Mouse (Mus musculus) heart, embryonic 11.5 days (tissue): Measurements from ENCODE around the gene Emp2. TPM values are rescaled to one million over a fixed set of nuclear protein-coding genes. Genes with fewer than 3 reads are reported as not detected.

Experiments
- ATAC-seq: fragments of 200-750 bp; cut with Nextera tagmentation; replicated peaks from 2 replicates; pipeline ENCODE4 v1.8.0; 2017; ENCODE audit warnings: moderate library complexity; ENCODE audit not compliant: insufficient number of reproducible peaks, low FRiP score, low TSS enrichment
- H3K27ac ChIP-seq: fragments of 300-500 bp; sonication (generic); 2 replicates; pipeline ENCODE4 v1.5.1; 2014; ENCODE audit warnings: mild to moderate bottlenecking, low read depth, low read length
- H3K27me3 ChIP-seq: fragments of 300-500 bp; sonication (generic); 2 replicates; pipeline ENCODE4 v1.6.1; 2014; ENCODE audit warnings: mild to moderate bottlenecking, low read length, mixed read lengths; ENCODE audit not compliant: control insufficient read depth, insufficient read depth
- H3K36me3 ChIP-seq: fragments of 300-500 bp; sonication (generic); 2 replicates; pipeline ENCODE4 v1.6.1; 2014; ENCODE audit warnings: mild to moderate bottlenecking, low read length, moderate library complexity, mixed read lengths; ENCODE audit not compliant: control insufficient read depth, insufficient read depth
- H3K4me1 ChIP-seq: fragments of 300-500 bp; sonication (generic); 2 replicates; pipeline ENCODE4 v1.6.1; 2014; ENCODE audit warnings: low read length; ENCODE audit not compliant: control insufficient read depth, insufficient read depth
- H3K4me2 ChIP-seq: fragments of 300-500 bp; sonication (generic); 2 replicates; pipeline ENCODE4 v1.6.1; 2014; ENCODE audit warnings: mild to moderate bottlenecking, moderate library complexity
- H3K4me3 ChIP-seq: fragments of 300-500 bp; sonication (generic); 2 replicates; pipeline ENCODE4 v1.5.1; 2014; ENCODE audit warnings: low read depth, low read length
- H3K9ac ChIP-seq: fragments of 300-500 bp; sonication (generic); 2 replicates; pipeline ENCODE4 v1.6.1; 2014; ENCODE audit warnings: mild to moderate bottlenecking, low read depth, low read length, moderate library complexity
- H3K9me3 ChIP-seq: fragments of 300-500 bp; sonication (generic); replicated peaks from 2 replicates; pipeline ENCODE4 v1.6.1; 2016; ENCODE audit warnings: low read length; ENCODE audit not compliant: control insufficient read depth
- WGBS: fragments of 180-500 bp; shearing (Covaris S2); extraction: QIAGEN DNeasy Blood & Tissue Kit; methylation state at CpG from one replicate; pipeline ENCODE4 v1.1.7; 2014; ENCODE audit not compliant: insufficient replicate concordance; 5-methylcytosine and 5-hydroxymethylcytosine counted together
- polyA plus RNA-seq: library from polyadenylated mRNA; unstranded; fragments of >200 nt; fragmentation: Nextera tagmentation; extraction: Ambion mirVana; gene quantifications from 2 replicates; pipeline ENCODE4 v1.2.1, GENCODE M21; 2014

Gene Emp2
- 21.9 and 24.7 TPM in 2 replicates for polyA plus RNA-seq

- Histone ChIP-seq H3K27ac (peak within 1 kb of the TSS; percentile 4; the same call in 1 of the 2 replicates), H3K9ac (peak within 1 kb of the TSS; percentile 75)
- WGBS, result 0% methylated on average over 35 of the region's 40 CpGs
These were observed at the start of gene Emp2 for GRCm38 (mm10) chr16:10313646-10314088. Emp2 (minus strand) TSS chr16:10313968.

GRCm38 (mm10) chr16:10363061-10363460 is 49.3 kb upstream of the Emp2 start:
- Histone ChIP-seq H3K4me2 (no peak overlapping the region), H3K27me3 (no peaks in the 10 kb centered on the region), H3K36me3 (no peaks in the 10 kb centered on the region), H3K9me3 (no peaks in the 10 kb centered on the region), H3K4me1 (peaks cover under 1% of the 10 kb centered on the region; the same call in 1 of the 2 replicates), H3K27ac (no peak overlapping the region), H3K4me3 (no peak overlapping the region), H3K9ac (no peak overlapping the region)
- 67% methylated on average over 1 of the region's 1 CpGs for WGBS
- ATAC-seq, result no peak

More at GRCm38 (mm10) chr16:10313646-10314088, at the start of gene Emp2:
- H3K4me3 ChIP-seq, result peak within 1 kb of the TSS; percentile 65
- peaks cover 17% of the 10 kb centered on the region for H3K4me1 ChIP-seq
- peak within 1 kb of the TSS; percentile 75 for H3K4me2 ChIP-seq
- no peaks in the 10 kb centered on the region for H3K27me3 ChIP-seq
- H3K9me3 ChIP-seq, result no peaks in the 10 kb centered on the region
- ATAC-seq, result peak; percentile 69
- no peaks in the 10 kb centered on the region for H3K36me3 ChIP-seq

GRCm38 (mm10) chr16:10359241-10359640 is 45.5 kb upstream of the Emp2 start:
- Histone ChIP-seq H3K4me3 (no peak overlapping the region), H3K27ac (no peak overlapping the region), H3K4me1 (peaks cover 7% of the 10 kb centered on the region), H3K27me3 (no peaks in the 10 kb centered on the region), H3K9ac (no peak overlapping the region), H3K9me3 (no peaks in the 10 kb centered on the region), H3K4me2 (no peak overlapping the region), H3K36me3 (no peaks in the 10 kb centered on the region)
- 0 out of 2 replicates have a peak, but pooled peaks have one; percentile 36 for ATAC-seq
- WGBS, result 79% methylated on average over 6 of the region's 6 CpGs

- peak overlapping the region; percentile 25 for H3K4me3 ChIP-seq
- no peaks in the 10 kb centered on the region for H3K9me3 ChIP-seq
- peak overlapping the region; percentile 64 for H3K4me2 ChIP-seq
- H3K9ac ChIP-seq, result peak overlapping the region; percentile 39; the same call in 1 of the 2 replicates
- WGBS, result 16% methylated on average over 30 of the region's 30 CpGs
- H3K27ac ChIP-seq, result no peak overlapping the region
- no peaks in the 10 kb centered on the region for H3K27me3 ChIP-seq
- no peaks in the 10 kb centered on the region for H3K36me3 ChIP-seq
- peak; percentile 88 for ATAC-seq
- peaks cover 7% of the 10 kb centered on the region for H3K4me1 ChIP-seq
These were observed 44.5 kb upstream of the Emp2 start for GRCm38 (mm10) chr16:10358010-10358934.

GRCm38 (mm10) chr16:10355004-10355403 is 41.2 kb upstream of the Emp2 start:
- peaks cover 16% of the 10 kb centered on the region for H3K4me1 ChIP-seq
- H3K4me2 ChIP-seq, result no peak overlapping the region
- ATAC-seq, result no peak
- no peak overlapping the region for H3K4me3 ChIP-seq
- H3K27ac ChIP-seq, result no peak overlapping the region
- no peaks in the 10 kb centered on the region for H3K36me3 ChIP-seq
- no peaks in the 10 kb centered on the region for H3K27me3 ChIP-seq
- no peak overlapping the region for H3K9ac ChIP-seq
- H3K9me3 ChIP-seq, result no peaks in the 10 kb centered on the region

GRCm38 (mm10) chr16:10351050-10351636 is 37.4 kb upstream of the Emp2 start:
- H3K4me3 ChIP-seq, result no peak overlapping the region
- WGBS, result 44% methylated on average over 9 of the region's 9 CpGs
- no peak overlapping the region for H3K27ac ChIP-seq
- no peaks in the 10 kb centered on the region for H3K27me3 ChIP-seq
- H3K36me3 ChIP-seq, result no peaks in the 10 kb centered on the region
- no peaks in the 10 kb centered on the region for H3K9me3 ChIP-seq
- peak overlapping the region; percentile 33 for H3K4me2 ChIP-seq
- H3K4me1 ChIP-seq, result peaks cover 18% of the 10 kb centered on the region
- peak; percentile 32; the same call in 1 of the 2 replicates for ATAC-seq
- no peak overlapping the region for H3K9ac ChIP-seq

GRCm38 (mm10) chr16:10349876-10350275 is 36.1 kb upstream of the Emp2 start:
- Histone ChIP-seq H3K27me3 (no peaks in the 10 kb centered on the region), H3K4me2 (no peak overlapping the region), H3K4me3 (no peak overlapping the region), H3K4me1 (peaks cover 14% of the 10 kb centered on the region), H3K9me3 (no peaks in the 10 kb centered on the region), H3K27ac (no peak overlapping the region), H3K36me3 (no peaks in the 10 kb centered on the region), H3K9ac (0 out of 2 replicates have a peak overlapping the region, but pooled peaks have one; percentile 10)
- ATAC-seq, result no peak
- WGBS, result 66% methylated on average over 10 of the region's 10 CpGs

- Histone ChIP-seq H3K27ac (no peak overlapping the region), H3K9ac (0 out of 2 replicates have a peak overlapping the region, but pooled peaks have one; percentile 10), H3K36me3 (no peaks in the 10 kb centered on the region), H3K4me3 (no peak overlapping the region), H3K4me2 (no peak overlapping the region), H3K9me3 (no peaks in the 10 kb centered on the region), H3K27me3 (no peaks in the 10 kb centered on the region), H3K4me1 (peaks cover 14% of the 10 kb centered on the region)
- ATAC-seq, result no peak
- WGBS, result 55% methylated on average over 5 of the region's 5 CpGs
These were observed 35.7 kb upstream of the Emp2 start for GRCm38 (mm10) chr16:10349436-10349835.
